Mouse (Mus musculus) lung, adult 18-20 months (tissue): ENCODE measurements at regions not wholly inside any gene's neighbourhood (a gene's known extent, or its start where the extent isn't known, plus 50 kb on each side); places are given as distances from the start of the nearest gene placed in this dataset.

Experiments used
- DNase-seq, 2 experiments: peaks; one replicate each; pipeline ENCODE4 v3.0.0; 2022; ENCODE audit warnings: mixed read lengths in 2 of 2

DNA sequence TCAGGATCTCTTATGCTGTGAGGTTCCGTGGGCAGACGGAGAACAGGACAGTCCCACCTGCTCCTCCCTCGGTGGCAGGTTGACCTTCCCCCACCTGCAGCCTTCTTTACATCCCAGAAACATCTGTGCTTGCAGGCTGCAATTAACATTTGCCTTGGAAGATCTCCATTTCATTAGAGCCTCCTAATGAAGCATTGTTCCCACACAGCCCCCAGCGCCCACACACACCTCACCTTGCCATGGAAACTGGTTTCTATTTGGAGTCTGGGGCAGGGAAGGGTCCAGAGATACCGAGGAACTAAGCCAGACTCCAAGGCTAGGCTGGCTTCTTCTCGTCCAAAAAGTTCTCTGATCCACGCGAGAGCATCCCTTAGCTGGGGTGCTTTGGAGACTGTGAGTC lies 56.6 kb upstream of the Rpl38 start:
- no peak for DNase-seq

DNA sequence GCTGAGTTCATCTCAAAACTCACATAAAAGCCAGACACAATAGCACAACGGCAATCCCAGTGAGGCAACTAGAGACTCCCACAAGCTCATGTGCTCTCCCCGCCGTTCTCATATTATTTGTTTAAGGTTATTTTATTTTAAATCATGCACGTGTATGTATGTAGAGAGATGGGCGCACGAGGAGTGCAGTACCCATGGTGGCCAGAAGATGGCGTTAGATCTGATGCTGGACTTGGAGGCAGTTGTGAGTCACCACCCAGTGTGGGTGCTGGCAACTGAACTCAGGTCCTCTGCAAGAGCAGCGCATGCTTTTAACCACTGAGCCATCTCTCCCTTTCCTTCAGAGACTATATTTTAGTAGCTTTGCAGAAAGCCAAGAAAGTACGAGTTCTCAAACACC lies 60.3 kb upstream of the Rpl38 start:
- DNase-seq, result no peak

DNA sequence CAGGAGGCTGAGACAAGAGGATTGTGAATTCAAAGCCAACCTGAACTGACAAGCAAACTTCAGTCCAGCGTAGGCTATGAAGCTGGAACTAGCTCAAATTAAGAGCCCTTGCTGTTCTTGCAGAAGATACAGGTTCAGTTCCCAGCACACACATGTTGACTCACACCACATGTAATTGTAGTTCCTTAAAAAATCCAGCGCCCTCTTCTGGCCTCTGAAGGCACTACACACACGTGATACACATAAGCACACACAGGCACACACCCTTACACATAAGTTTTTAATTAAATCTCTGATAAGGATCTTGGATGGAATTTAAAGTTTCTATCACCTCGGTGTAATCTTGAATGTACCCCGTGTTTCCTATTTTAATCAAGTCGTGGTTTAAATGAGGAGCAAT lies 65.2 kb upstream of the Rpl38 start:
- DNase-seq, result no peak

DNA sequence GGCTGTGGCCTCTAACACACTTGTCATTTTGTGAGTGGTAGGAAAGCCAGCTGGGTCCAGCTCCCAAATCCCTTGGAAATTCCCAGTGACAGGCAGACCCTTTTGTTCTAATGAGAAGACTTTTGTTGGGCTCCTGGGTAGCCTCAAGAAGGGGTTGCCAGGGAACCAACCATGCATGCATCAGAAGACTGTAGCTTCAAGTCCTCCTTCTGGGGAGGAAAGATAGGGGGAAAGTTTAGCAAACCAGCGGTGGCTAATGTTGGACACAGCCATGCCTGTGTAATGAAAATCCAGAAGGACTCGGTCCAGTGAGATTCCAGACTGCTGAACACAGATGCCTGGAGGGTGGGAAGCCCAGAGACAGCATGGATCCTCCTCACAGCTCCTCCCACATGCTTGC lies 71.1 kb upstream of the Rpl38 start:
- no peak for DNase-seq

DNA sequence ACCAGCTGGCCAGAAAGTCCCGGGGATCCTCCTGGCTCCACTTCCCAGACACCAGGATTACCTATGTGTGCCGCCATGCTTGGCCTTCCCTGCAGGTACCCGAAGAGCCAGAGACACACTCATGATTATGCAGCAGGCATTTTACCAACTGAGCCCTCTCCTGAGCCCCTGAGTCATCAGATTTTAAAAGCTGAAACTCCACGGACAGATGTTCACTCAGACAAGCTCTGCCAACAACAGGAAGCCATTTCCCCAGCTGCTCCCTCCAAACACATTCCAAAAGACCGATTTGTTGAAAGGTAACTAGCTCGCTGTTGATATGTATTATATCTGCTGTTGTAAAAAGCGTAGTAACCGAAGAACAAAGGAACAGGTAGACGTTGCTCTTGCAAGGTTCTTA lies 75.4 kb upstream of the Rpl38 start:
- DNase-seq, result no peak

DNA sequence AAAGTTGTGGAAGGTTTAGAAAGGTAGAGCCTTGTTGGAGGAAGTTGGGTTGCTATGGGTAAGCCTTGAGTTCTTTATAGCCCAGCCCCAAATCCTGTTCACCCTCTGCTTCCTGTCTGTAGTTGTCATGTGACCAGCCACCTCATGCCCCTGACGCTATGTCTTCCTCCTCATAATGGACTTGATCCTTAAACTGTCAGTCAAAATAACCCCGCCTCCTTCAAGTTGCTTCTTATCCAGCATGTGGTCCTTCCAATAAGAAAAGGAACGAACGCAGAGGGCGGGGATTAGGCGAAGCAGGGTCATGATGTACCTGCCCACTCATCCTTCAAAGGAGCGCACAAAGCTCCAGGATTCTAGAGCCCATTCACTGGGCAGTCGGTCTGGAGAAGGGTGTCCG lies 79.8 kb upstream of the Rpl38 start:
- DNase-seq, result no peak

DNA sequence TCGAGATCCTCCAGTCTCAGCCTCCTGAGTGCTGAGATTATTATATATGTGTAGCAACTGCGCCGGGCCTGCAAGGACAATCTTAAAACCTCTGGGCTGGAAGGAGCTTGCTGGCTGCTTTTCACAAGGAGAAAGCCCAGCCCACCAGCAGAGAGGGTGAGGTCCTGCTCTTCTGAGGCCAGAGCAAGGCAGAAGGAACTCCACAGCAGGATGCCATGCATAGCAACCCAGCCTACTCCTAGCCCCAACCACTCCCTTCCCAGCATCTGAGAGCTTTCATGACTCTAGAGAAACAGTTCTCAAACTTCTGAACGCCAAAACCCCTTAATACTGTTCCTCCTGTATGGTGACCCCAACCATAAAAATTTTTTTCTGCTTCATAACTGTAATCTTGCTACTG lies 80.3 kb upstream of the Rpl38 start:
- no peak for DNase-seq

DNA sequence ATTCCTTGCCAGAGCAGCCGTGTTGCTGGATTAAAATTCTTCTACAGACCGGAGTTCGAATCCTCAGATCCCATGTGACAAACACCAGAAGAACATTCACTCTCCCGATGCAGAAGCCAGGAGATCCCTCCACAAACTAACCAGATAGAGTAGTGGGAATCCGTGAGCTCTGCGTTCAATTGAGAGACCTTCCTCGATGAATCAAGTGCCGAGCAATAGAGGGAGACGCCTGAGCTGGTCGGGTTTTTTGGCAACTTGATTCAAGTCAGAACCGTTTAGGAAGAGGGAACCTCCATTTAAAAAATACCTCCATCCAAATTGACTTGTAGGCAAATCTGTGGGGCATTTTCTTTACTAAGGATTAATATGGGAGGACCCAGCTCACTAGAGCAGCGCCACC lies 81.9 kb upstream of the Rpl38 start:
- DNase-seq, result no peak

DNA sequence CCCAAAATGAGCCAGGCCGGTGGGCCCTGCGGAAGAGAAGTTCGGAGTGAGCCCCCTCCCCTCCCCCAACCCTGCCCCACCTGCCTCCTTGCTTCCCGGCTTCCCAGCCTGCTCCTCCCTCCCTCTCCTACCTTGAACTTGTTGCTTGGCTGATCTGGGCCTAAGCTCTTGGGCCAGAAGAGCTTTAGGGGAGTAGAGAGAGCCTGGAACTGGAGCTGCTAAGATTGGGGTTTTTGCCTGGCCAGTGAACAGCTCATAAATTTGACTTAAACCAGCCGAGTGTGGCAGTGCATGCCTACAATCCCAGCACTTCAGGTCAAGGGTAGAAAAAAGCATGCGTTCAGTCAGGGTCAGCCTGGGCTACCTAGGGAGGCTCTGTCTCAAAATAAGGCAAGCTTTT lies 83.5 kb upstream of the Rpl38 start:
- no peak for DNase-seq

DNA sequence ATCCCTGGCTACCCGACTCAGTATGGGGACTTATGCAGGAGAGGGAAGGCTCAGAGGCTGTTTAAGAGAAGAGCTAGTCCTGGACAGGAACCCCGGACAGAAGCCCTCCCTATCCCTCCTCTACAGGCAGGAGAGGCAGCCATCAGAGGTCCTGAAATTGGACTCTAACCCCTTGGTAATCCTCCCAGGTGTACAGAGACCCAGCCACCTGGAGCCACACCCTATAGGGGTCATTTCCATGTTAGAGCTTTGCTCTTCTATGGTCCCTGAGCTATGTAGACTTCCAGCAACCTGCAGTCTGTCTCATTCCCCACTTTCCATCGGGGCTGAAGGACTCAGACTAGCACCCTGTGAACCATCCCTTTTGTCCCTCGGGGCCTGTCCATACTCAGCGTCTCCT lies 84.2 kb upstream of the Rpl38 start:
- no peak for DNase-seq

DNA sequence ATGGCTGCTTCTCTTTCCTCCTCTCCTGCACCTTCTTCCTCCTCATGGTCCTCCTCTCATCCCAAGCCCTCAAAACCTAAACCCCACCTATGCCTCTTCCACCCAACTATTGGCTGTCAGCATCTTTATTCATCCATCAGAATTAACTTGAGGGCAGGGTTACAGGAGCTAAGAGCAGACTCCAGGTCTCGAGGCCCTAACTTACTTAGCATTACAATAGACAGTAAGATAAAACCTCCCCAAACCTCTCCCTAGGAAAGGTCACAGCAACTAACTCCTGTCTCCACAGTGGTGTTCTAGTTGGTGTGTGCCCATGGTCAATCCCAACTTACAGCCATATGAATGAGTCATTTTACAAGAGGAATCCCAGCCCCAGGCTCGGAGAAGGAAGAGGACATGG lies 88.3 kb upstream of the Rpl38 start:
- no peak for DNase-seq

DNA sequence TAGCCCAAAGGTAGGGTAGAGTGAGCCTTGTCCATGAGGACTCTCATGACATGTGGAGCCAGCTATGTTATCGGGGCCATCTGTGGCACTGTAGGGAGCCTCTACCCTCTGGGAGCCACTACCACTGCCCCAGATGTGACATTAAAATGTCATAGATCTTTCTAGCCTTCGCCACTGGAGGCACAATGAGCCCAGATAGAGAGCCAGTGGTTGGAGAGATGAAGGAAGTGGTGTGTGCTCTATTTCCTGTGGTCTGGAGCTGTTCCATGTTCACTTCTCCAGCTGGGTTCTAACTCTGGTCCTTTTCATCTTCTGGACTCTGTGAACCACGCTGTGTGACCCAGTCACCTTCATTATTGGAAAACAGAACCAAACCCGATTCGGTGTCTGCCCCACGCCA lies 89.8 kb upstream of the Rpl38 start:
- no peak for DNase-seq

DNA sequence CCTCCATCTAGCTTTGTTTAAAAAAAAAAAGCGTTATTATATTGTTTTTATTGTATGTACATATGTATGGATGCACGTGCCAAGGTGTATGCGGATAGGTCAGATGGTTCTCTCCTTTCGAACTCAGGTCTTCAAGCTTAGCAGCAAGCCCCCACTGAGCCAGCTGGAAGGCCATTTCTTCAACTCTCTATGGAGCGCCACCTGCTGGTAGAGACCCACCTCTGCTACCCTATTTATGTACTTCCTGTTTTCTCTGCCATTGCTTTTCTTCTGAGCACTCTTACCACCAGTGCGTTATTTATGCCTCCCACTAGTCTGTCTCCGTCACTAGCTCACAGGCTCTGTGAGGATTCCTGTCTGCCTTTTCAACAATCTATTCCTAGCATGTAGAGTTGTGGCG lies 91.5 kb upstream of the Rpl38 start:
- no peak for DNase-seq

DNA sequence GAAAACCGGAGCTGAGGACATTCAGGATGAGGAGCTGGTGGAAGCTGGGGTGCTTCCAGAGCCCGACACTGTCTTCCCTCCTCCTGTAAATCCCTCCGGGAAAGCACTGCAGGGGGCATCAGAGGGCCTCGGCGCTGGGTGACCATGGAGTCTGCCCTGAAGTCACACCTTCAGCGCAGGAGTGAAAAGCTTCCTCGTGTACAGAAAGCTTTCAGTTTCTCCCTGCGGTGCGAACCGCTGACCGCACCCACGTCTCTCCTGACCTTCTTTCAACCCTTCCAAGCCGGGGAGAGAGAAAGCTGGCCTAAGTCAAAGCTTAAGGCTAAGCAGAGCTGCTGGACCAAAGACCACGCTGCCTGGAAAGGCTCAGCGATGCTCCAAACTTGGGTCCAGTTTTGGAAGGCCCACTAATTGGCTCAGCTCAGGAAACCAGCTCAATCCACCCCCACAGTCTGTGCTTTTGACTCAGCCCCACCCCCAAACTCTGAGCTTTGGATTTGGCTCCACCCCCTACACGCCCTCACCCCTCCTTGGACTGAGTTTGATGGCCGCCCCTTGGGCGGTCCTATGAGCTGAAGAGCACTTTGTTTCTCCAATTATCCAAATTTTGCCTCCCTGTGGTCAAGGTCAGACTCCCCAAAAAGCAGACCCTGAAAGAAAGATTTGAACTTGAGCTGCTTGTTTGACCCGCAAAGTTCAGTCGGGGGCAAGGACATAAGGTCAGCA lies 97.0 kb upstream of the Rpl38 start:
- peak in 1 of 2 experiments; percentile 5 for DNase-seq

DNA sequence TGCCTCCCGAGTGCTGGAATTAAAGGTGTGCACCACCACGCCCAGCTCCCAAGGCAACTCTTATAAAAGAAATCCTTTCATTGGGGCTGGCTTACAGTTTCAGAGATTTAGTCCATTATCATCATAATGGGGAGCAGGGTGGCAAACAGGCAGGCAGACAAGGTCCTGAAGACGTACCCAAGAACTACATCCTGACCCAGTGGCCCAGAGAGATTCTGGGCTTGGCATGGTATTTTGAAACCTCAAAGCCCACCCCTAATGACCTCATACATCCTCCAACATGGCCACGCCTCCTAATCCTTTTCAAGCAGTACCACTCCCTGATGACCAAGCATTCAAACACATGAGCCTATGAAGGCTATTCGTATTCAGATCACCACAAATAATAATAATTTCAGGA lies 98.2 kb upstream of the Rpl38 start:
- no peak for DNase-seq

DNA sequence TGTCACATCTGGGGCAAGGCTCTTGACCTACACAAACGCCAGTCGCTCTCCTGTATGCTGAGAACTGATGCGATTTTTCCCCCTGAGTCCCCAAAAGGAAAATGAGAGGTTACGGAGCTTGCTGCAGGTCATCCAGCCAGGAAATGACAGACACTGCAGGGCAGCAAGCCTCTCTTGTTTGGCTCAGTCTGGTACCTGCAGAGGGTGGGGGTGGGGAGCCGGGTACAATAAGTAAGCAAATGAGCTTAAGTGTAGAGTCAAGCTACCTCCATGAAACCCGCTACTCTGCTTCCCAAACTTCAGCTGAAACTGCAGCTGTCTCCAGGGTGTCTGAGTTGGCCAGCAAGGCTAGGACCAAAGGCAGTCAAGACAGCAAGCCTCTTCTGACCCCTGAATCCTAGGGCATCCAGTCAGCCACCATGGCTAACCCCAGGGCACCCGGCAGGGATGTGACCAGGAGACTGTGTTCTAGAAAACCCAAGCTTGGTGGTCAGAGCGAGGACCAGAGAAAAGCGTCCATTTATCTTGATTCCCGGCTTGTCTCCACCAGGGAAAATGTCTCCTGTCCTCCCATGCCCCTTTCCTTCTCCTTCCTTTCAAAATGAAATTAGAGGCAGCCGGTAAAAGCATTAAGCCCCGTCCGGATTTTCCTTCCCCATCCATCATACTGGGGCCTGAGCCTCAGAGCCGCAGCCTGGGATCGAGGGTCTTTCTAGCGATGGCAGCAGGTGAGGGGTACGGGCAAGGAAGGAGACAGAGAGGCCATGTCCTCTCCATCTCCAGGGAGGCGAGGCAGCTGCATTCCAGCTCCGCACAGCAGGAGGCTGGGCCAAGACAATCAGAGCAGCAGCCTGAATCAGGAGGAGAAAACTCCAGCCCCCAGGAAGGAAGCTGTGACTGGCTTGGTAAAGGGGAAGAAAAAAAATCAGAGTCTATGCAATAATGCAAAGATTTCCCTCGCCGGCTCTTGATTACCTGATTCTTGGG lies 100.2 kb upstream of the Rpl38 start:
- DNase-seq, result no peak

DNA sequence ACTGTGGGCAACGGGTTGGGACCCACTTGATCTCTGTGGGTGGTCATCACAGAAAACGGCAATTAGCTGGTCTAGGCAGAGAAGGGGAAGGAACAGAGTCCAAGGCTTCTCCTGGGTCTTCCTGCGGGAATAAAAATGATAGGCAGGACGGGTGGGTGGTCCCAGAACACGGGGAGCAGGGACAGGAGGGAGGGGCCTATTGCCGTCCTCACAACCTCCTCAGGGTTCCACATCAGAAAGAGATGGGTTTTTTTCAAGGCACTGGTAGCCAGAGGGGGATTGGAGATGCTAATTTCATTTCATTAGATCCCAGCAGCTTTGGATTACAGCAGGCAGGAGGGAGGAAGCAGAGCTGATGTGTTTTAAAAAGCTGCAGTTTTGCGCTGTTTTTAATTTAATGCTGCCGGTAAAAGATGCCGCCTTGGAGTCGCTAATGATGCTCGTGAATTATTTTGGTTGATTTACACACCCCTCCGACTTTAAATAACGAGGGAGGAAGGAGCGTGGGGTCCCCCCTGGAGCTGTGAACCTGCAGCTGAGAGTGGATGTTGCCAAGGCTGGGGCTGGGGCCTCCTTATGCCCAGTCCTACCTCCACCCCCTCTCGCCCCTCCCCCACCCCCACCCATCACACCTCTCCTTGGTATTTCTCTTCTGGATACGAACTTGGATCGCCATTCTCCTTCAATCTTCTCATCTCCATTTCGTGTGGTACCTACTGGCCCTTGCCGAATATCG lies 101.1 kb upstream of the Rpl38 start:
- no peak for DNase-seq

DNA sequence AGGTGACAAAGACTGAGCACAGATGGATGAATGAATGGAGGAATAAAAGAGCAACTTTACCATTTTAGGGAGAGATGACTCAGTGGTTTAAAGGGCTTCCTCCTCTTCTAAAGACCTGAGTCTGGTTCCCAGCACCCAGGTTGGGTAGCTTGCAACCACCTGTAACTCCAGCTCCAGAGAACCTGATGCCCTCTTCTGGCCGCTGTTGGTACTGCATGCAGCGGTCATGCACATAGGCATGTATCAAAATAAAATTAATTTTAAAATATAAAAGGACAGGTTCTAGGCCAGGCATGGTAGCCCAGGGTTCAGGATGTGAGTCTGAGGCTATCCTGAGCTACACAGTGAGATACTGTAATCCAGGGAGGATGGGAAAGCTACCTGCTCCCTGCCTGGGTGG lies 103.4 kb upstream of the Rpl38 start:
- DNase-seq, result no peak

DNA sequence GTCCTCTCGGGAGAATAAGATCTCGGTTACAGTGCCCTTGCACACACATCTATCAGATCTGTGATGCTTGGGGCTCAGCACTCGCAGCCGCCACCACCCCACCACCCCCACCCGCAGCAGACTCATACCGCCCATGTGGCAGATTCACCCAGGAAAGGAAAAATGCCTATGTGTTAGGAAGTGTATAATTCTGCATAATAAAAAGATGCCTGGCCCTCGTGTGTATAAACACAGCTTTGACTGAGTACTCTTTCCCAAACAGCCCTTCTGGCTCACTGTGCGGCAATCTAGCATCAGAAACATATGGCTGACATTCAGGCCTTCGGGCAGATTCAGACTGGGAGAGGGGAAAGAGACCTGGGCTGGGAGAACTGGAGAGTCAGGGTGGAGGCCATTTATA lies 105.2 kb upstream of the Rpl38 start:
- DNase-seq, result no peak

DNA sequence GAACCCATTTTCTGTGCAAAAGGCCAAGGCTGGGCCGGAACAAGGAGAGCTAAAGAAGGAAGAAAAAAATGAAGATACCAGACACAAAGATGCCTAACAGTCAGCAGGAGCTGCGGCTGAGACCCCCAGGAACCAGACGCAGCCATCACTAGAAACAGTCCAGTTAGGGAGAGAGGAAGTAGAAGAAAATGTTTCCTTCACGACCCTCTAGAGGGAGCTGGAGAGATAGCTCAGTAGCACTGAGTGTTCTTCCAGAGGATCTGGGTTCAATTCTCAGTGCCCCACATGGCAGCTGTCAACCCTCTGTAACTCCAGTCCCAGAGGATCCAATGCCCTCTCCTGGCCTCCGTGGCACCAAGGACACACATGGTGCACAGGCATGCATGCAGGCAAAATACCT lies 113.7 kb upstream of the Rpl38 start:
- DNase-seq, result no peak

DNA sequence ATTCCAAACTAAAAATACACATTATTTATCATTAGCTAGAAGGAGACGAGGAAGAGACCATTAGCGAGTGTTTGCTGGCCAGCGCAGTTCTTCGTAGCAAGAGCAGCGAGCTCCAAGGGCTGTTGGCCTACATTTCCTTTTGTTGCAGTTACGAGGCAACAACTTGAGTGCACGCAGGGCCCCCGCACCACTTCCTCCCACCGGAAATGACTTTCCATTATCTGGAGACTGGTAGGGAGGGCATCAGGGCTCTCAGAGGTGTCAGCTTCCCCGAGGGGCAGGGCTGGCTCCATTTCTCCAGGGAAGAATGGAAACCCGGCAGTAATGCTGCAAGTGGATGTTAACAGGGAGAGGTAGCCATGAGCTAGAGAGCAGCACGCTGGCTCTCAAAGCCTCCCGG lies 114.3 kb upstream of the Rpl38 start:
- DNase-seq, result no peak

DNA sequence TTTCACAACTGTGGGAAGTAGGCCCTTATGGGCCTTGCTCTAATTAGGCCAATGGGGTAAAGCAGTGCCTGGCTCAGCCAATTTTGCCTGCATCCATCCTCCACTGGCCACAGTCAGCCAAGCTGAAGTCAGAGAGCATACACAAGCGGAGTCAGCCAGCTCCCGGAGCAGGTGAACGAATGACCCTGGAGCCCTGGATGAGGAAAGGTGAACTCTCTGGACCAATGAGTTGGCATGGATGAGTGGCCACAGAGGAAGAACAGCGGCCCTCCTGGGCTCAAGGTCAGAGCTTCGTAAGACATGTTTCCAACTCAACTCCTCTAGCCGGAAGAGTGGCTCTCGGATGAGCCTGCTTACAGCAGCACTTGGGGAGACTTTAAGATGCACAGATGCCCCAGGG lies 116.1 kb upstream of the Rpl38 start:
- no peak for DNase-seq

DNA sequence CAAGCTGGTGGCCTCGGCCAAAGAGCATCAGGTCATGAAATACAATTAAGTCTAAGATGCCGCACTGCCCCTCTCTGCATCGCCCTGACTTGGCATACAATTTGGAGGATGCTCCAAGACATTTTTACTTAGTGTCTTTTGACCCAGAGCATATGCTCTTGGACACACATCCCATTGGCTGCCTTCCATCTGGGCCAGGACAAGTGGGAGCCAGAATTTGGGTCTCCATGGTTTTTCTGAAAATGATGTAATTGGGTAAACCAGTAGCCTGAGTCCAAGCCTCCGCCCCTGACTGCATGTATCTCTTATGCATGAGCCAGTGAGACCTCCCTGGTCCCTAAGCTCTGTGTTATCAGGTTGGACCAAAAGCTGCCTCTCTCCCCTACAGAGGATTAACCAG lies 117.1 kb upstream of the Rpl38 start:
- DNase-seq, result no peak

DNA sequence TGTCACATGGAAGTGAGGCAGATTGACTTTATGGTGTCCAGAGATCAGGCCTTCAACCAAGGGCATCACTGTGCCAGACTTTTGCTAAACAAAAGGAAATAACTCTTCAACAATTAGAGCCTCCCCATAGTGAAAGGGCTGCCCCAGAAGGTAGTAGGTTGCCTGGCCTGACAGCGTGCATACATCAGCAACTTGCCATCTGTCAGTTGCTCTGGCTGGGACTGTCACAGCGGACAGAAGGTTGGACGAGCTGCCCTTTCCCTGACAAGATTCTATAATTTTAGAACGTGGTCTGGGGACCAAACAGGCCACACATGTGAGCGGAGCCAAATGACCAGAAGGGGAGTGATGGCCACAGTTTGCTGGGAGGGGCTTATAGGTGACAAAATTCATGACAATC lies 119.7 kb upstream of the Rpl38 start:
- no peak for DNase-seq
